Mouse (Mus musculus) kidney, adult 8-10 months (tissue): Measurements from ENCODE around the gene Mlph.

Experiments
- DNase-seq, 2 experiments: peaks; one replicate each; pipeline ENCODE4 v3.0.0; 2022

Gene Mlph

GRCm38 (mm10) chr1:90969881-90970390 lies 55.1 kb downstream of the Mlph start:
- DNase-seq = peak; percentile 21 to 39

GRCm38 (mm10) chr1:90972911-90973573 lies 58.2 kb downstream of the Mlph start:
- peak; percentile 89 to 97 for DNase-seq

- DNase-seq = no peak
Observed at GRCm38 (mm10) chr1:90973574-90973911, 58.7 kb downstream of the Mlph start.

- DNase-seq = peak in 1 of 2 experiments; percentile 38
Observed at GRCm38 (mm10) chr1:90974906-90975649, 60.2 kb downstream of the Mlph start.

- no peak for DNase-seq
Observed at GRCm38 (mm10) chr1:90975960-90976359, 61.1 kb downstream of the Mlph start.

GRCm38 (mm10) chr1:90980638-90981330 lies 65.9 kb downstream of the Mlph start:
- peak in 1 of 2 experiments; percentile 39 for DNase-seq

GRCm38 (mm10) chr1:90981346-90981745 lies 66.5 kb downstream of the Mlph start:
- DNase-seq = no peak

- DNase-seq = no peak
Observed at GRCm38 (mm10) chr1:90995916-90996315, 81.0 kb downstream of the Mlph start.

- DNase-seq = no peak
Observed at GRCm38 (mm10) chr1:90997136-90997535, 82.3 kb downstream of the Mlph start.

- no peak for DNase-seq
Observed at GRCm38 (mm10) chr1:90997641-90998040, 82.8 kb downstream of the Mlph start.

- no peak for DNase-seq
Observed at GRCm38 (mm10) chr1:90998268-90998890, 83.5 kb downstream of the Mlph start, which contains the start of gene Lrrfip1. Lrrfip1 (plus strand) TSS chr1:90998737.

- DNase-seq = no peak
Observed at GRCm38 (mm10) chr1:90998891-90999611, 84.2 kb downstream of the Mlph start.

GRCm38 (mm10) chr1:90999911-91000601 lies 85.2 kb downstream of the Mlph start:
- no peak for DNase-seq
